Mouse (Mus musculus) forebrain, embryonic 13.5 days (tissue): Measurements from ENCODE around the gene 1810055G02Rik. TPM values are rescaled to one million over a fixed set of nuclear protein-coding genes. Genes with fewer than 3 reads are reported as not detected.

Experiments used
- ATAC-seq: fragments of 200-750 bp; cut with Nextera tagmentation; 2 replicates; pipeline ENCODE4 v1.8.0; 2017
- H3K27ac ChIP-seq: fragments of 300-500 bp; sonication (generic); 2 replicates; pipeline ENCODE4 v1.5.1; 2015; ENCODE audit warnings: inconsistent platforms, mild to moderate bottlenecking, moderate library complexity
- H3K27me3 ChIP-seq: fragments of 300-500 bp; sonication (generic); 2 replicates; pipeline ENCODE4 v1.6.1; 2015; ENCODE audit warnings: mild to moderate bottlenecking, inconsistent platforms
- H3K36me3 ChIP-seq: fragments of 300-500 bp; sonication (generic); 2 replicates; pipeline ENCODE4 v1.6.1; 2015; ENCODE audit warnings: mild to moderate bottlenecking, inconsistent platforms; ENCODE audit not compliant: poor library complexity, severe bottlenecking
- H3K4me1 ChIP-seq: fragments of 300-500 bp; sonication (generic); 2 replicates; pipeline ENCODE4 v1.6.1; 2015; ENCODE audit warnings: inconsistent platforms
- H3K4me2 ChIP-seq: fragments of 300-500 bp; sonication (generic); 2 replicates; pipeline ENCODE4 v1.6.1; 2015; ENCODE audit warnings: inconsistent platforms, mild to moderate bottlenecking, moderate library complexity
- H3K4me3 ChIP-seq: fragments of 300-500 bp; sonication (generic); 2 replicates; pipeline ENCODE4 v1.5.1; 2015; ENCODE audit warnings: mild to moderate bottlenecking, inconsistent platforms
- H3K9ac ChIP-seq: fragments of 300-500 bp; sonication (generic); 2 replicates; pipeline ENCODE4 v1.6.1; 2015; ENCODE audit warnings: mild to moderate bottlenecking, inconsistent platforms
- H3K9me3 ChIP-seq: fragments of 300-500 bp; sonication (generic); replicated peaks from 2 replicates; pipeline ENCODE4 v1.6.1; 2016; ENCODE audit warnings: inconsistent platforms
- WGBS: fragments of 180-500 bp; shearing (Covaris S2); methylation state at CpG from one replicate; pipeline ENCODE4 v1.1.7; 2015; 5-methylcytosine and 5-hydroxymethylcytosine counted together
- polyA plus RNA-seq: library from polyadenylated mRNA; unstranded; fragments of >200 nt; fragmentation: Nextera tagmentation; extraction: Ambion mirVana; gene quantifications from 2 replicates; pipeline ENCODE4 v1.2.1, GENCODE M21; 2015

The 1810055G02Rik gene
- polyA plus RNA-seq, 1 experiment from 2014 or later, result 27.8 TPM

GRCm38 (mm10) chr19:3757861-3758260 is 49.8 kb downstream of the 1810055G02Rik start:
- no peak for ATAC-seq
- Histone ChIP-seq H3K27me3 (no peaks in the 10 kb centered on the region), H3K36me3 (no peaks in the 10 kb centered on the region), H3K27ac (no peak overlapping the region), H3K4me2 (no peak overlapping the region), H3K4me1 (no peaks in the 10 kb centered on the region), H3K9me3 (no peaks in the 10 kb centered on the region), H3K4me3 (no peak overlapping the region), H3K9ac (no peak overlapping the region)
- 52% methylated on average over 1 of the region's 1 CpGs for WGBS

- Histone ChIP-seq H3K9me3 (no peaks in the 10 kb centered on the region), H3K4me3 (no peak overlapping the region), H3K4me1 (peaks cover 20% of the 10 kb centered on the region), H3K9ac (no peak overlapping the region), H3K27me3 (no peaks in the 10 kb centered on the region), H3K36me3 (0 out of 2 replicates have a peak, but pooled peaks cover 5% of the 10 kb centered on the region), H3K4me2 (no peak overlapping the region), H3K27ac (no peak overlapping the region)
- no peak for ATAC-seq
- WGBS, result 88% methylated on average over 4 of the region's 4 CpGs
Measured at GRCm38 (mm10) chr19:3765221-3765820, 57.2 kb downstream of the 1810055G02Rik start.

DNA sequence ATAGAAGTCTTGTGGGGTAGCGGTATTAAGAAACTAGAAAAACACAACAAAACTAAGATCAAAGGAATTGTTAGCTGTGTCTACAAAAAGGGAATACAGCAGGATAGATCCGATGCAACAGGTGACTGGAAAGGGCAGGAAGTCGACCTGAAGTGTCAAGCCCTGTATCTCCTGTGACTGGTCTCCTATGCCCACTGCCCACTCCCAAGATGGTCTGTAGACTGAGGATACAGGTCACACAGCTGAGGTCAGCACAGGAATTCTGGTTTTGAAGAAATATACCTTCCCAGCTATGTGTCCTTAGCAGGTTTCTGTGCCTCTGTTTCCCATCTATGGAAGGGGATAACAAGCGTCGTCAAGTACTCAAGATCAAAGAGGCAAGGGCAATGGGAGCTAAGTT is 58.3 kb downstream of the 1810055G02Rik start:
- WGBS, result 93% methylated on average over 5 of the region's 5 CpGs
- Histone ChIP-seq H3K4me3 (peak overlapping the region; percentile 95), H3K9ac (peak overlapping the region; percentile 100; the same call in 1 of the 2 replicates), H3K36me3 (0 out of 2 replicates have a peak, but pooled peaks cover 5% of the 10 kb centered on the region), H3K27ac (peak overlapping the region; percentile 100; the same call in 1 of the 2 replicates), H3K27me3 (no peaks in the 10 kb centered on the region), H3K4me2 (peak overlapping the region; percentile 85), H3K9me3 (no peaks in the 10 kb centered on the region), H3K4me1 (peaks cover 26% of the 10 kb centered on the region)
- no peak for ATAC-seq

DNA sequence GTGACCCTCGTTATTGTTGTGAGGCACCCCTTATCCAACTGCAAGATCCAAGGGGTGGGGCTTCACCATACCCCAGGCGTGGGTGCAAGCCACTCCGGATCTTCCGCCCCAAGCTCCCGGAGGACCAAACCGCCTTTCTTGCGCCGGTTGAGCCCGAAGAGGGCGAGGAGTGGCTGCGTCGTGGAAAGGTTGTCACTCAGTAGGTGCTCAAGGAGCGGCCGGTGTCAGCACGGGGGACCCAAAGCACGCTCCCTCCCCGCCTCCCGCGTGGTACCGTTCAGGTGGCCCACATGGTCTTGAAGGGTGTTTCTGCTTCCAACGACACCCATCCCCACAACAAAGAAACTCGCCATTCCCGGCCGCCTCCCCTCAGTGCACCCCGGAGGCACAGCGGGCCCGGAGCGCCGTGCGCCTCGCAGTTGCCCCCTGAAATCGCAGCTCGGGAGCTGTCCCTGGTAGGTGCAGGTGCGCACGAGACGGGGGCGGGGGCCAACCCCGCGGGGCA is 59.2 kb downstream of the 1810055G02Rik start, which contains the start of gene Kmt5b:
Kmt5b (plus strand) TSS at position 146 of the 505 bp plus-strand sequence.
- H3K36me3 ChIP-seq, result 0 out of 2 replicates have a peak, but pooled peaks cover 5% of the 10 kb centered on the region
- peak within 1 kb of the TSS; percentile 100 for H3K27ac ChIP-seq
- under 1% methylated on average over 39 of the region's 39 CpGs for WGBS
- H3K9ac ChIP-seq, result peak within 1 kb of the TSS; percentile 100
- peak within 1 kb of the TSS; percentile 85 for H3K4me2 ChIP-seq
- no peaks in the 10 kb centered on the region for H3K9me3 ChIP-seq
- no peaks in the 10 kb centered on the region for H3K27me3 ChIP-seq
- peak within 1 kb of the TSS; percentile 95 for H3K4me3 ChIP-seq
- peaks cover 26% of the 10 kb centered on the region for H3K4me1 ChIP-seq
- ATAC-seq, result peak; percentile 66

Other genes starting within 250 kb of the 1810055G02Rik start
- 64.4 and 72.2 TPM in 2 replicates for gene Ppp6r3, start 132.5 kb upstream of the 1810055G02Rik start, polyA plus RNA-seq
- gene Lrp5, start 21.7 kb upstream of the 1810055G02Rik start, polyA plus RNA-seq, result 2.0 and 2.2 TPM in 2 replicates
- gene Kmt5b, start 59.1 kb downstream of the 1810055G02Rik start, polyA plus RNA-seq, result 43.3 and 52.7 TPM in 2 replicates
- 53.1 and 54.8 TPM in 2 replicates for gene Chka, start 143.5 kb downstream of the 1810055G02Rik start, polyA plus RNA-seq
- gene Tcirg1, start 198.8 kb downstream of the 1810055G02Rik start, polyA plus RNA-seq, result 10.4 and 11.3 TPM in 2 replicates
- gene Ndufs8, start 204.5 kb downstream of the 1810055G02Rik start, polyA plus RNA-seq, result 197 and 208 TPM in 2 replicates
- gene Aldh3b1, start 221.5 kb downstream of the 1810055G02Rik start, polyA plus RNA-seq, result 1.1 TPM in 2 replicates
- 3.8 and 5.3 TPM in 2 replicates for gene Unc93b1, start 226.9 kb downstream of the 1810055G02Rik start, polyA plus RNA-seq